Mouse (Mus musculus) bone marrow, adult 2 months (tissue): Measurements from ENCODE around the gene Gm6583. TPM values are rescaled to one million over a fixed set of nuclear protein-coding genes. Genes with fewer than 3 reads are reported as not detected.

Experiments used
- H3K27ac ChIP-seq: fragments of 200-500 bp; 2 replicates; pipeline ENCODE4 v1.5.1; 2012; ENCODE audit warnings: low read depth, mild to moderate bottlenecking, control low read depth, inconsistent platforms, low read length; ENCODE audit not compliant: control insufficient read depth, poor library complexity, insufficient read depth
- H3K4me1 ChIP-seq: fragments of 200-500 bp; 2 replicates; pipeline ENCODE4 v1.6.1; 2011; ENCODE audit warnings: low read length; ENCODE audit not compliant: control insufficient read depth, insufficient read depth
- H3K4me3 ChIP-seq: fragments of 200-500 bp; replicated peaks from 2 replicates; pipeline ENCODE3; 2011; ENCODE audit warnings: mild to moderate bottlenecking, low read depth, low read length, control low read depth; ENCODE audit not compliant: control insufficient read depth
- CTCF ChIP-seq: fragments of 200-500 bp; IDR thresholded peaks from 2 replicates; pipeline ENCODE4 v1.5.1; 2011; ENCODE audit warnings: low read length, control low read depth; ENCODE audit not compliant: control insufficient read depth, insufficient read depth
- POLR2A ChIP-seq: fragments of 200-500 bp; IDR thresholded peaks from 2 replicates; pipeline ENCODE4 v1.6.1; 2011; ENCODE audit warnings: low read depth, mild to moderate bottlenecking, control low read depth, low read length, borderline replicate concordance; ENCODE audit not compliant: control insufficient read depth
- WGBS: fragments of 180-500 bp; shearing (Covaris S2); methylation state at CpG from one replicate; pipeline ENCODE4 v1.1.7; 2018; 5-methylcytosine and 5-hydroxymethylcytosine counted together
- polyA plus RNA-seq: library from polyadenylated mRNA; stranded (reverse); fragments of >200 nt; gene quantifications from 2 replicates; pipeline ENCODE4 v1.2.4, GENCODE M21; 2011; ENCODE audit warnings: low replicate concordance; ENCODE audit not compliant: missing spikeins, insufficient read depth, insufficient read length

Gm6583 gene
- polyA plus RNA-seq = not detected in 2 replicates

DNA sequence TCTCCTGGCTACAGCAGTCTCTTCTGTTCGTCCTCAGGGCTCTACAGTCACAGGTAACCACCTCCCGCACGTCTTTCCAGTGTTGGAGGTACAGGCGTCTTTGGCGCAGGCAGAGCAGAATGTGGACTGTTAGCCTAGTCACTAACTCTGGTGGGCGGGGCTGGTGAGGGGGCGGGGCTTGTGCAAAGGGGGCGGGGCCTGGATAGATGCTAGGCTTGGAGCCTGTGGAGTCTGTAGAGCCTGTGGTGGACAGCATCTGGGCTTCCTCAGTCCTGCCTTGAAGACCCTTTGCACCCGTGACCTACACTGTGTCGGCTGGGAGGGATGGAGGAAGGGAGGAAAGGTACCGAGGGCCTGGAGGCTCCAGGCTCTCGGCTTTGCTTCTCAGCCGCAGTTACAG is at the start of gene Gm6583:
Gene Gm6583, minus strand, starts transcription at position 124 of the 400 bp plus-strand sequence.
- 71% methylated on average over 13 of the region's 13 CpGs for WGBS
- Histone ChIP-seq H3K4me3 (no peak within 1 kb of the TSS), H3K27ac (no peak within 1 kb of the TSS), H3K4me1 (no peaks in the 10 kb centered on the region; the same call in 1 of the 2 replicates)
- no peak for TF ChIP-seq POLR2A
- no peak for TF ChIP-seq CTCF

DNA sequence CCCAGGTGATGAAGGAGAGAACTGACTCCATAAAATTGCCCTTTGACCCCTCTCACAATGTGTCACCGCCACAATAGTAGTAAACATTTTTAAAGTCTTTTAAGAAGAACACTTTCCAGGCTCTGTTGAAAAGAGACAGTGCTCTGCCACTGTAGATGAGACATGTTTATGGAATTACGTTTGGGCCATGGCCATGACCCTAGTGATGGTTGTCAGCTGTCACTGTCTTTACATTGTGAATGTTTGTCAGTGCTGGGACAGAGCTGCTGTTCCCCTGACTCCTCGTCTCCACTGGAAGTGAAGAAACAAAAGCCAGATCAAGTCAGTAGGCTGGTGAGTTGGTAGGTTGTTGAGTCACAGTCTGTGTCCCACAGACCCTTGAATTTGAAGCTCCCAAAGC is 46.6 kb upstream of the Gm6583 start:
- H3K4me1 ChIP-seq = no peaks in the 10 kb centered on the region; the same call in 1 of the 2 replicates
- no peak overlapping the region for H3K27ac ChIP-seq
- WGBS = 71% methylated on average over 3 of the region's 3 CpGs
- no peak overlapping the region for H3K4me3 ChIP-seq
- TF ChIP-seq POLR2A (no peak), CTCF (no peak)

DNA sequence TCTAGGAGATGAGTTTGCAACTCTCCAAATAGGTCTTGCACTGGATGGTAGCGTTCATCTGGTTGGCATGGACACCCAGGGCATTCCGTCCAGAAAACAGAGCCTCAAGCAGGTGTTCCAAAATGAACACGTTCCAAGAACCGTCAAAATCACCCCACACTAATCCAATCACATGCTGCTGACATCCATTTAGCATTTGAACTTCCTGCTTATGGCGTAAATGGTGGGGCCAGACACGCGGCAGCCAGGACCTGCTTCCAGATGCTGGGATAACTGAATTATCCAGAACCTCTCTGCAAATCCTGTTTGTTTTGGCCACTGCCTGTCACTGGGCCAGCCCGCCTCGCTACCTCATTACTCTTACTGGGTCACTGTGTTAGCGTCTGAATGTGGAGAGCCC is 43.5 kb upstream of the Gm6583 start:
- H3K27ac ChIP-seq = no peak overlapping the region
- TF ChIP-seq CTCF (no peak), POLR2A (no peak)
- WGBS = 76% methylated on average over 10 of the region's 10 CpGs
- H3K4me1 ChIP-seq = no peaks in the 10 kb centered on the region; the same call in 1 of the 2 replicates
- no peak overlapping the region for H3K4me3 ChIP-seq

DNA sequence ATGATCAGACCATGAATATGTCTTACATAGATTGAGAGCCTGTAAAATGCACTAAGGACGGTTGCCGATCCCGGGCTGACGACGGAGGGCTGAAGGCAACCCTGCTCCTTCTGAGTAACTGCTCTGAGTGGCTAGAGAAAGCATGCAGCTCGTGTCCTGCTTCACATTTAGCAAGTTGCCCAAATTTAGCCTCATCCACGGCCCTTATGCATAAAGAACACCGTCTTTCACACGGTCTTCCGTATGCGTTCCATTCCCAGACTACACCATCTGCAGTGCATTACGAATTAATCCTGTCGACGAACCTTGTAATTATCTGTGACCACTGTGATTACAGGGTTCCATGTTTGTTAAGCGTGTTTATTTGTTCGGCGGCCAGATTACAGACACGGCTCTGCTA is 40.2 kb upstream of the Gm6583 start:
- 83% methylated on average over 18 of the region's 18 CpGs for WGBS
- TF ChIP-seq CTCF = no peak
- no peak for TF ChIP-seq POLR2A
- no peak overlapping the region for H3K4me3 ChIP-seq
- H3K4me1 ChIP-seq = no peaks in the 10 kb centered on the region; the same call in 1 of the 2 replicates
- no peak overlapping the region for H3K27ac ChIP-seq

DNA sequence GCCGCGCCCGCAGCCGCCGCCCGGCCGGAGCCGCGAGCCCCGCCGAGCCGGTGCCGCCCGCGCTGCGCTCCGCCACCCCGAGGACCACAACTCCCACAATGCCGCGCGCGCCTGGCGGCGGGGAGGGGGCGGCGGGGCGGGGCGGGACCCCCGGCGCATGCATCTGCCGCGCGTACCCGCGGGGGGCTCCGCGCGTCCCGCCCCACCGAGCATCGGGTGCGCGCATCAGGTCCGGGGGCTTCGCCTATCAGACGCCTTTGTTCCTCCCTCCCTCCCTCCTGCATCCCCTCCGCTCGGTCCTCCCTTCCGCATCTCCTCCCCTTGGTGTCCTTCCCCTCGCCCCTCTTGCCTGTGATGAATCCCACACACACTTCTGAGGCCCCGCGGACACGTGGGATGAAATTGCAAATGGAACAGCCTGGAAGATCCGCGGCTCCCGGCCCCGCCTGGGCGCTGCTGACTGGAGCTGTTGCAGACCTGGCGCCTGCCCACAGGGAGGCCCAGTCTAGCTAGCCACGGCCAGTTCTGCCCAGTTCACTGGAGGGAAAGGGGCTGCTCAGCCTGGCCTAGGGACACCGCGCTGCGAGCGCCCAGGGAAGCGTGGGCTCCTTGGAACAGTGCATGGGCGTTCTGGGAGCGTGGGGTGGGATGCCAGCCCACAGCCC is 39.1 kb upstream of the Gm6583 start, which contains the start of gene Asphd2:
Gene Asphd2, minus strand, starts transcription at position 88 of the 665 bp plus-strand sequence.
- 8% methylated on average over 63 of the region's 67 CpGs for WGBS
- Histone ChIP-seq H3K27ac (no peak within 1 kb of the TSS), H3K4me3 (no peak within 1 kb of the TSS), H3K4me1 (no peaks in the 10 kb centered on the region; the same call in 1 of the 2 replicates)
- TF ChIP-seq CTCF (no peak), POLR2A (no peak)

DNA sequence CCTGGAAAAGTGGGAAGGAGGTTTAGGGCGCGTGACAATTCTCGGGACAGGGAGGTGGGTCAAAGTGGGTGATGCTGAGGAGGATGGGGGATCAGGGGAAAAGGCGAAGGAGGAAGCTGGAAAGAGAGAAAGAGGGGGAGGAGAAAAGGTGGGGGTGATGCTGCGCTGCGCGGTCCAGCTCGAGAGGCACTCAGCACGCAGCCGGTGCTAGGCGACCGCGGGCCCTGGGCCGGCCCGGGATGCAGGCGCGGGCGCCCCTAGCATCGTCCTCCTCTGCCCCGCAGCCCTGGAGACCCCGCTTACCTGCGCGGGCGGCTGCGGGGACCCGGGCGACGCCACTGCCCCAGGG is 38.6 kb upstream of the Gm6583 start:
- 3% methylated on average over 28 of the region's 28 CpGs for WGBS
- Histone ChIP-seq H3K4me1 (no peaks in the 10 kb centered on the region; the same call in 1 of the 2 replicates), H3K4me3 (no peak overlapping the region), H3K27ac (no peak overlapping the region)
- TF ChIP-seq POLR2A (no peak), CTCF (no peak)

DNA sequence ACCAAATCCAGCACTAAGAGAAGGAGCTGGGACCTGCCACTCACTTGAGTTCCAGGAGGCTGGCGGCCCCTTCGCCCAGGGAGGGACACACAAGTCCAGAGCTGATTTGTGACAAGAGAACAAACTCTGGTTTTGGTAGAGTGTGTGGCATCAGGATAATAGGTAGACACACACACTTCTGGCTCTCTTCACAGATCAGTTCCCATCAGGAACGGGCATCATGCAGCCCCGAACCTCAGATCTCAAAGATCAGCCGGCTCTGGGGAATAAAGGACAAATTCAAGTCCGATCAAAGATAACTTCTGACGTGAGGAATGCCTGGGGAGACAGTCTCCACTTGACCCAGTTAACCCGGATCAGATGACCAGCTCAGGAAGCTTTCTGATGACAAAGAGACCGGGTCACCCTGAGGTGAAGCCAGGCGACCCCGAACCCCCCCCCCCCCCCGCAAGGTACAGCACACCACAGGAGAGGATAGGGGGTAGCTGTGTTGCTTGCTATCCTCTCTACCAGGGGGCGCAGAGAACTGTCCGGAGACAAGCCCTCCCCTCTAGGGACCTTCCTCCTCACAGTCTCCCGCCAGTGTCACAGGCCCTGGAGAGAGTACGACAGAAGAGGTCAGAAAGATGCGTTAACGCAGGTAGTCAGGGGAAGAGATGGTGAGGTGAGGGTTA is 38.0 kb upstream of the Gm6583 start:
- H3K27ac ChIP-seq = no peak overlapping the region
- 22% methylated on average over 18 of the region's 18 CpGs for WGBS
- no peaks in the 10 kb centered on the region; the same call in 1 of the 2 replicates for H3K4me1 ChIP-seq
- H3K4me3 ChIP-seq = no peak overlapping the region
- TF ChIP-seq POLR2A = no peak
- TF ChIP-seq CTCF = no peak

DNA sequence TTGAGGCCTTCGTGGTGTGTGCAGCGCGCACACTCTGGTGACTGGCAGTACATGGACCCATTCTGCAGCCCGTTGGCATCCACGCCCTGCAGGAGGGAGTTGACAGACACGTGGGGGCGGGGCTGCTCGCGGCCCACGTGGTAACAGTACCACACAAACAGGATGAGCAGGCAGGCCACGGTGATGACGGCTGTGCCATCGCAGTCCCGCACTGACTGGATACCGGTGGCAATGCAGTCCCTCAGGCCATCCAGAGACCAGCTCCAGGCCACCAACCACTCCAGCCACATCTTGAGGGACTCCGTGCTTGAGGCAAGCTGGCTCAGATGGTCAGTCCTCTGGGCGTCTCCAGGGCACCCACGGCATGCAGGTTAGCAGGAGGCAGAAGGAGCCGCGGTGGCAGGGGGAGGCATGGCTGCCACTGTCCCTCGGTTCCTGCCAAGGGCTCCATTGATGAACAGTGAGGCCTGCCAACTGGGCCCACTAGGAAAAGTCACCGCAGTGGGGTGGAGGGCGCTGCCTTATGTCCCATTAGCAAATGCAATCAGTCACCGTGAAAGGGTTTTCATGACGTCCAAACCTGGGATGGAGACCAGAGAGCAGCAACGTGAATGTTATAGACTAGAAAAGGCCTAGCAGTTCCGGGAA is 36.0 kb upstream of the Gm6583 start:
- TF ChIP-seq CTCF (no peak), POLR2A (no peak)
- 75% methylated on average over 27 of the region's 27 CpGs for WGBS

More for the DNA sequence above, 36.0 kb upstream of the Gm6583 start:
- no peaks in the 10 kb centered on the region for H3K4me1 ChIP-seq
- no peak overlapping the region for H3K4me3 ChIP-seq
- no peak overlapping the region for H3K27ac ChIP-seq
